Mouse (Mus musculus): ENCODE measurements at regions not wholly inside any gene's neighbourhood (a gene's known extent, or its start where the extent isn't known, plus 50 kb on each side); places are given as distances from the start of the nearest gene placed in this dataset.

GRCm38 (mm10) chr3:20831038-20831437 lies 464.1 kb upstream of the Agtr1b start:
- no peak for TF ChIP-seq CTCF (IDR thresholded peaks at IDR 0.05; ENCODE audit: control insufficient read depth, insufficient read depth, insufficient read length)
- TF ChIP-seq USF1 (IDR thresholded peaks at IDR 0.05; ENCODE audit: low read depth) = no peak

Data from C2C12 (cell line).